Mouse (Mus musculus) MEL (cell line): ENCODE measurements around the gene Mcub. TPM values are rescaled to one million over a fixed set of nuclear protein-coding genes. Genes with fewer than 3 reads are reported as not detected.
A peak's percentile ranks its signal among the peaks of the same experiment; 100 is the strongest.

Experiments used
- DNase-seq: peaks from one replicate; pipeline ENCODE4 v3.0.0; 2011; ENCODE audit warnings: low read depth, low spot score
- H3K27ac ChIP-seq: 2 replicates; pipeline ENCODE4 v1.5.1; 2012; ENCODE audit warnings: low read depth, mild to moderate bottlenecking, control low read depth, low read length, moderate library complexity; ENCODE audit not compliant: control insufficient read depth
- H3K27me3 ChIP-seq, 2 experiments: fragments of 150-350 bp in 1 of 2; sonication (generic) in 1 of 2; 2 replicates each; pipeline ENCODE4 v1.6.1; 2012; ENCODE audit warnings: low read length in 2 of 2, mild to moderate bottlenecking in 2 of 2, improper control_type of control experiment in 1 of 2, moderate library complexity in 1 of 2; ENCODE audit not compliant: insufficient read depth in 2 of 2, control insufficient read depth in 1 of 2
- H3K36me3 ChIP-seq, 2 experiments: 2 replicates each; pipeline ENCODE4 v1.6.1; 2012 to 2014; ENCODE audit warnings: low read length in 2 of 2, improper control_type of control experiment in 1 of 2, inconsistent platforms in 1 of 2, mild to moderate bottlenecking in 1 of 2; ENCODE audit not compliant: insufficient read depth in 2 of 2, control insufficient read depth in 1 of 2
- H3K4me1 ChIP-seq, 2 experiments: fragments of 150-350 bp in 1 of 2; sonication (generic) in 1 of 2; 2 replicates each; pipeline ENCODE4 v1.6.1; 2012; ENCODE audit warnings: low read length in 2 of 2, improper control_type of control experiment in 1 of 2, mild to moderate bottlenecking in 1 of 2; ENCODE audit not compliant: insufficient read depth in 2 of 2, control insufficient read depth in 1 of 2
- H3K4me3 ChIP-seq, 2 experiments: fragments of 150-350 bp in 1 of 2; sonication (generic) in 1 of 2; 2 replicates each; pipeline ENCODE4 v1.5.1; 2012; ENCODE audit warnings: low read depth in 2 of 2, low read length in 2 of 2, mild to moderate bottlenecking in 2 of 2, moderate library complexity in 2 of 2, control low read depth in 1 of 2, improper control_type of control experiment in 1 of 2; ENCODE audit not compliant: control insufficient read depth in 1 of 2, insufficient read depth in 1 of 2
- H3K79me2 ChIP-seq: 2 replicates; pipeline ENCODE4 v1.6.1; 2012; ENCODE audit warnings: mild to moderate bottlenecking, low read length, moderate library complexity; ENCODE audit not compliant: control insufficient read depth, poor library complexity, insufficient read depth
- H3K9ac ChIP-seq: 2 replicates; pipeline ENCODE4 v1.6.1; 2012; ENCODE audit warnings: low read depth, mild to moderate bottlenecking, control low read depth, low read length, moderate library complexity; ENCODE audit not compliant: control insufficient read depth, poor library complexity, severe bottlenecking
- H3K9me3 ChIP-seq: fragments of 150-350 bp; sonication (generic); replicated peaks from 2 replicates; pipeline ENCODE4 v1.6.1; 2012; ENCODE audit warnings: mild to moderate bottlenecking, low read length, improper control_type of control experiment, moderate library complexity; ENCODE audit not compliant: insufficient read depth
- CTCF ChIP-seq, 3 experiments: IDR thresholded peaks in 2 of 3; conservative IDR thresholded peaks in 1 of 3; 2 replicates each; pipeline ENCODE4 v1.5.1; 2011 to 2012; ENCODE audit warnings: low read length in 3 of 3, low read depth in 2 of 3, mild to moderate bottlenecking in 2 of 3, improper control_type of control experiment in 1 of 3, inconsistent platforms in 1 of 3, mixed read lengths in 1 of 3, moderate library complexity in 1 of 3; ENCODE audit not compliant: control insufficient read depth in 1 of 3, insufficient read depth in 1 of 3, poor library complexity in 1 of 3, severe bottlenecking in 1 of 3
- E2F4 ChIP-seq: IDR thresholded peaks from 2 replicates; pipeline ENCODE4 v1.6.1; 2011; ENCODE audit warnings: low read depth, low read length, improper control_type of control experiment, borderline replicate concordance
- GABPA ChIP-seq: IDR thresholded peaks from 2 replicates; pipeline ENCODE4 v1.6.1; 2012; ENCODE audit warnings: low read depth, mild to moderate bottlenecking, inconsistent platforms, low read length, improper control_type of control experiment, moderate library complexity
- JUND ChIP-seq: IDR thresholded peaks from 2 replicates; pipeline ENCODE4 v1.6.1; 2011; ENCODE audit warnings: low read depth, mild to moderate bottlenecking, improper control_type of control experiment, low read length
- MAFK ChIP-seq: IDR thresholded peaks from 2 replicates; pipeline ENCODE4 v1.6.1; 2011; ENCODE audit warnings: low read depth, mild to moderate bottlenecking, low read length, improper control_type of control experiment, borderline replicate concordance
- MAX ChIP-seq: IDR thresholded peaks from 2 replicates; pipeline ENCODE4 v1.6.1; 2011; ENCODE audit warnings: low read length, improper control_type of control experiment
- MAZ ChIP-seq: IDR thresholded peaks from 2 replicates; pipeline ENCODE4 v1.6.1; 2012; ENCODE audit warnings: low read depth, mild to moderate bottlenecking, inconsistent platforms, low read length, improper control_type of control experiment
- MEF2A ChIP-seq: IDR thresholded peaks from 2 replicates; pipeline ENCODE4 v1.6.1; 2014; ENCODE audit warnings: low read depth, mild to moderate bottlenecking, inconsistent platforms, low read length, improper control_type of control experiment; ENCODE audit not compliant: poor library complexity, insufficient replicate concordance, severe bottlenecking; ENCODE audit errors: extremely low read depth
- POLR2AphosphoS2 ChIP-seq: IDR thresholded peaks from 2 replicates; pipeline ENCODE4 v1.6.1; 2011; ENCODE audit warnings: low read length, improper control_type of control experiment
- POLR2AphosphoS5 ChIP-seq: IDR thresholded peaks from 2 replicates; pipeline ENCODE4 v1.6.1; 2012; ENCODE audit warnings: low read depth, borderline replicate concordance, mild to moderate bottlenecking, inconsistent platforms, low read length, moderate library complexity, mixed read lengths
- SIN3A ChIP-seq: IDR thresholded peaks from 2 replicates; pipeline ENCODE4 v1.6.1; 2012; ENCODE audit warnings: low read length, improper control_type of control experiment, inconsistent platforms
- TCF12 ChIP-seq: IDR thresholded peaks from 2 replicates; pipeline ENCODE4 v1.6.1; 2014; ENCODE audit warnings: low read depth, mild to moderate bottlenecking, inconsistent platforms, low read length, improper control_type of control experiment, moderate library complexity
- USF2 ChIP-seq, 2 experiments: IDR thresholded peaks; 2 replicates each; pipeline ENCODE4 v1.6.1; 2011 to 2012; ENCODE audit warnings: improper control_type of control experiment in 2 of 2, low read length in 2 of 2, borderline replicate concordance in 1 of 2, inconsistent platforms in 1 of 2, low read depth in 1 of 2, mild to moderate bottlenecking in 1 of 2; ENCODE audit not compliant: insufficient read depth in 1 of 2
- ZKSCAN1 ChIP-seq: IDR thresholded peaks from 2 replicates; pipeline ENCODE4 v1.6.1; 2012; ENCODE audit warnings: low read depth, mild to moderate bottlenecking, inconsistent platforms, low read length, improper control_type of control experiment, moderate library complexity
- ZMIZ1 ChIP-seq: IDR thresholded peaks from 2 replicates; pipeline ENCODE4 v1.6.1; 2012; ENCODE audit warnings: low read depth, mild to moderate bottlenecking, inconsistent platforms, low read length, improper control_type of control experiment, moderate library complexity
- ZNF384 ChIP-seq: IDR thresholded peaks from 2 replicates; pipeline ENCODE4 v1.6.1; 2012; ENCODE audit warnings: low read depth, mild to moderate bottlenecking, inconsistent platforms, low read length, improper control_type of control experiment
- polyA plus RNA-seq, 2 experiments: library from polyadenylated mRNA; stranded (reverse) in 1 of 2; unstranded in 1 of 2; fragments of >175 nt in 1 of 2; fragments of >200 nt in 1 of 2; gene quantifications; 2 replicates each; pipeline versions ENCODE4 v1.2.1 to v1.2.4; 2012; ENCODE audit warnings: low replicate concordance in 2 of 2, low read depth in 1 of 2; ENCODE audit not compliant: insufficient read length in 2 of 2, insufficient read depth in 1 of 2, missing spikeins in 1 of 2
- total RNA-seq: library from RNA; depleted of rRNA; stranded (reverse); fragments of 300-350 nt; gene quantifications from 2 replicates; pipeline ENCODE4 v1.2.3, GENCODE M21; 2012

Mcub gene
- total and polyA plus RNA-seq, 3 experiments: not detected

GRCm38 (mm10) chr3:130012943-130013342 lies 42.9 kb upstream of the Mcub start:
- H3K9ac ChIP-seq: no peak overlapping the region
- no peaks in the 10 kb centered on the region; a peak in 1 of 4 replicates for H3K4me1 ChIP-seq
- DNase-seq: no peak
- no peaks in the 10 kb centered on the region for H3K27me3 ChIP-seq
- H3K79me2 ChIP-seq: no peaks in the 10 kb centered on the region
- no peaks in the 10 kb centered on the region for H3K9me3 ChIP-seq
- TF ChIP-seq POLR2AphosphoS2 (no peak), ZMIZ1 (no peak), CTCF (IDR thresholded peaks at IDR 0.05 in 2 of 3, conservative IDR thresholded peaks at IDR 0.05 in 1 of 3; ENCODE audit: control insufficient read depth in 1 of 3, insufficient read depth in 1 of 3, low read depth in 2 of 3, low read length in 3 of 3, poor library complexity in 1 of 3, severe bottlenecking in 1 of 3) (no peak), MEF2A (no peak)
- peak overlapping the region in 1 of 2 experiments; percentile 10; a peak in 1 of 4 replicates for H3K4me3 ChIP-seq
- H3K36me3 ChIP-seq: peaks cover 2 to 8% of the 10 kb centered on the region in 2 experiments
- H3K27ac ChIP-seq: no peak overlapping the region

- no peaks in the 10 kb centered on the region for H3K79me2 ChIP-seq
- H3K9ac ChIP-seq: no peak overlapping the region
- no peak for DNase-seq
- peaks cover 2 to 8% of the 10 kb centered on the region in 2 experiments for H3K36me3 ChIP-seq
- no peak overlapping the region for H3K27ac ChIP-seq
- TF ChIP-seq USF2 (IDR thresholded peaks at IDR 0.05; ENCODE audit: borderline replicate concordance in 1 of 2, insufficient read depth in 1 of 2, low read depth in 1 of 2, low read length in 2 of 2) (no peak), ZMIZ1 (no peak), TCF12 (no peak), ZKSCAN1 (no peak), ZNF384 (no peak), MAFK (no peak), POLR2AphosphoS5 (no peak), MAZ (no peak), JUND (no peak), MAX (no peak), GABPA (no peak), E2F4 (no peak), SIN3A (no peak)
- TF ChIP-seq, all 39 proteins: peak for 0
- H3K27me3 ChIP-seq: no peaks in the 10 kb centered on the region
- no peaks in the 10 kb centered on the region for H3K9me3 ChIP-seq
- no peaks in the 10 kb centered on the region; a peak in 1 of 4 replicates for H3K4me1 ChIP-seq
- no peak overlapping the region for H3K4me3 ChIP-seq
These were observed 41.2 kb upstream of the Mcub start for GRCm38 (mm10) chr3:130011236-130011635.
